Mouse (Mus musculus) heart, adult 2 months (tissue): ENCODE measurements around the gene Iqschfp.

ENCODE experiments used
- CTCF ChIP-seq: fragments of 200-600 bp; IDR thresholded peaks from 2 replicates; pipeline ENCODE4 v1.8.1; 2022; ENCODE audit warnings: antibody characterized with exemption, mild to moderate bottlenecking, moderate library complexity
- EP300 ChIP-seq: fragments of 200-500 bp; IDR thresholded peaks from 2 replicates; pipeline ENCODE4 v1.6.1; 2011; ENCODE audit warnings: low read depth, low read length, control low read depth; ENCODE audit not compliant: insufficient read depth
- POLR2A ChIP-seq: fragments of 200-500 bp; IDR thresholded peaks from 2 replicates; pipeline ENCODE4 v1.6.1; 2011; ENCODE audit warnings: mild to moderate bottlenecking, low read depth, low read length, control low read depth; ENCODE audit not compliant: insufficient read depth

GRCm38 (mm10) chr3:68630261-68630660 is 738.2 kb downstream of the Iqschfp start:
- TF ChIP-seq CTCF (no peak), EP300 (no peak), POLR2A (no peak)
